Mouse (Mus musculus): ENCODE results near the gene Adcy6. TPM values are rescaled to one million over a fixed set of nuclear protein-coding genes. Genes with fewer than 3 reads are reported as not detected.

The Adcy6 gene
- 10 to 100 TPM; 39.9 to 45.3 TPM for total RNA-seq (2021)
- long read RNA-seq, experiment 1, partial matches to known transcripts = 3 of 21 reads
- long read RNA-seq, experiment 1, other reads (novel, unspliced or antisense) = 16 of 21 reads
- long read RNA-seq, experiment 2, partial matches to known transcripts = 0 of 12 reads
- long read RNA-seq, experiment 2, other reads (novel, unspliced or antisense) = 12 of 12 reads

- DNase-seq = peak; percentile 76
Measured at GRCm38 (mm10) chr15:98609331-98610130, at the start of gene Adcy6. Gene Adcy6 (minus strand): TSS chr15:98610076.

- DNase-seq = no peak
Measured at GRCm38 (mm10) chr15:98656982-98657751, 47.3 kb upstream of the Adcy6 start.

- DNase-seq = no peak
Measured at GRCm38 (mm10) chr15:98652174-98652573, 42.3 kb upstream of the Adcy6 start.

GRCm38 (mm10) chr15:98651431-98651830 is 41.6 kb upstream of the Adcy6 start:
- no peak for DNase-seq

- DNase-seq = no peak
Measured at GRCm38 (mm10) chr15:98648071-98648470, 38.2 kb upstream of the Adcy6 start.

GRCm38 (mm10) chr15:98647308-98647707 is 37.4 kb upstream of the Adcy6 start:
- DNase-seq = no peak

- DNase-seq = no peak
Measured at GRCm38 (mm10) chr15:98646737-98647136, 36.9 kb upstream of the Adcy6 start.

- DNase-seq = no peak
Measured at GRCm38 (mm10) chr15:98645057-98646026, 35.5 kb upstream of the Adcy6 start.

- DNase-seq = no peak
Measured at GRCm38 (mm10) chr15:98644406-98644805, 34.5 kb upstream of the Adcy6 start.

- no peak for DNase-seq
Measured at GRCm38 (mm10) chr15:98640157-98640556, 30.3 kb upstream of the Adcy6 start.

- DNase-seq = no peak
Measured at GRCm38 (mm10) chr15:98637155-98637554, 27.3 kb upstream of the Adcy6 start.

- no peak for DNase-seq
Measured at GRCm38 (mm10) chr15:98636517-98636916, 26.6 kb upstream of the Adcy6 start.

GRCm38 (mm10) chr15:98635291-98635841 is 25.5 kb upstream of the Adcy6 start:
- DNase-seq = no peak

- peak; percentile 77 for DNase-seq
Measured at GRCm38 (mm10) chr15:98634541-98635081, 24.7 kb upstream of the Adcy6 start.

- DNase-seq = no peak
Measured at GRCm38 (mm10) chr15:98633822-98634470, 24.1 kb upstream of the Adcy6 start.

- no peak for DNase-seq
Measured at GRCm38 (mm10) chr15:98632921-98633320, 23.0 kb upstream of the Adcy6 start.

GRCm38 (mm10) chr15:98632107-98632744 is 22.4 kb upstream of the Adcy6 start:
- DNase-seq = peak; percentile 66

- peak; percentile 93 for DNase-seq
Measured at GRCm38 (mm10) chr15:98631493-98631892, 21.6 kb upstream of the Adcy6 start.

GRCm38 (mm10) chr15:98630540-98630939 is 20.7 kb upstream of the Adcy6 start, which contains the start of gene Cacnb3:
Gene Cacnb3 (plus strand): TSS chr15:98630840.
- DNase-seq = no peak

GRCm38 (mm10) chr15:98629464-98629863 is 19.6 kb upstream of the Adcy6 start:
- no peak for DNase-seq

Measured in gastrocnemius, postnatal 10 days (tissue).